Mouse (Mus musculus): ENCODE results near the gene Cs. TPM values are rescaled to one million over a fixed set of nuclear protein-coding genes. Genes with fewer than 3 reads are reported as not detected.
A peak's percentile ranks its signal among the peaks of the same experiment; 100 is the strongest.

Cs gene
- polyA plus RNA-seq, 1 experiment from 2014 or later, result 85.4 TPM

- H3K4me3 ChIP-seq (ENCODE audit: low read depth, low read length), result no peak overlapping the region
- no peaks in the 10 kb centered on the region for H3K9me3 ChIP-seq (ENCODE audit: low read length)
- 56% methylated on average over 2 of the region's 2 CpGs for whole genome bisulfite sequencing
- H3K27me3 ChIP-seq (replicated peaks; ENCODE audit: insufficient read depth, low read length), result no peaks in the 10 kb centered on the region
- H3K27ac ChIP-seq (ENCODE audit: low read length), result no peak overlapping the region
- no peak for ATAC-seq
- no peak for TF ChIP-seq EP300 (IDR thresholded peaks at IDR 0.05)
- TF ChIP-seq CTCF (IDR thresholded peaks at IDR 0.05), result no peak
- H3K4me1 ChIP-seq (ENCODE audit: insufficient read depth, low read depth, low read length), result peaks cover 5% of the 10 kb centered on the region; the same call in 1 of the 2 replicates
- DNase-seq (ENCODE audit: low spot score), result no peak
- no peaks in the 10 kb centered on the region for H3K36me3 ChIP-seq (ENCODE audit: insufficient read depth, low read length)
- H3K4me2 ChIP-seq (replicated peaks; ENCODE audit: low read depth, low read length), result no peak overlapping the region
- no peak overlapping the region for H3K9ac ChIP-seq (replicated peaks; ENCODE audit: low read depth)
These were observed 1.4 kb downstream of the Cs start for GRCm38 (mm10) chr10:128338948-128339347.

DNA sequence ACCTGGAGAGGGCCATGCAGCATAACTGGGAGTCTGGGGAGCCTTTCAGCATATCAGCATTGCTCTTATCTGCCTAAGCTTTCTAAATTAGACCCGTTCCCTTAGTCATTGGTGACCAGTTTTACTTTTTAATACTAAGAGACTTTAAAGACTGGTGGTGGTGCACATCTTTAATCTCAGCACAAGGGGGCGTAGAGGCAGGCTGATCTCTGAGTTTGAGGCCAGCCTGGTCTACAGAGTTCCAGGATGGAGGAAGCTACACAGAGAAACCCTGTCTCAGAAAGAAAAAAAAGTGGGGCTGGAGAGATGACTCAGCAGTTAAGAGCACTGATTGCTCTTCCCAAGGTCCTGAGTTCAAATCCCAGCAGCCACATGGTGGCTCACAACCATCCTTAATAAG, 2.7 kb downstream of the Cs start:
- H3K27me3 ChIP-seq (replicated peaks; ENCODE audit: insufficient read depth, low read length), result no peaks in the 10 kb centered on the region
- no peak overlapping the region for H3K4me2 ChIP-seq (replicated peaks; ENCODE audit: low read depth, low read length)
- 69% methylated on average over 2 of the region's 2 CpGs for WGBS
- TF ChIP-seq EP300 (IDR thresholded peaks at IDR 0.05), result no peak
- TF ChIP-seq CTCF (IDR thresholded peaks at IDR 0.05), result peak; percentile 58
- H3K27ac ChIP-seq (ENCODE audit: low read length), result no peak overlapping the region
- no peak for ATAC-seq
- no peaks in the 10 kb centered on the region for H3K36me3 ChIP-seq (ENCODE audit: insufficient read depth, low read length)
- no peak overlapping the region for H3K9ac ChIP-seq (replicated peaks; ENCODE audit: low read depth)
- peaks cover 5% of the 10 kb centered on the region; the same call in 1 of the 2 replicates for H3K4me1 ChIP-seq (ENCODE audit: insufficient read depth, low read depth, low read length)
- H3K9me3 ChIP-seq (ENCODE audit: low read length), result no peaks in the 10 kb centered on the region
- H3K4me3 ChIP-seq (ENCODE audit: low read depth, low read length), result no peak overlapping the region
- DNase-seq (ENCODE audit: low spot score), result peak; percentile 22

- H3K4me1 ChIP-seq (ENCODE audit: insufficient read depth, low read depth, low read length), result peaks cover 2% of the 10 kb centered on the region; the same call in 1 of the 2 replicates
- H3K27ac ChIP-seq (ENCODE audit: low read length), result no peak overlapping the region
- WGBS, result 72% methylated on average over 1 of the region's 1 CpGs
- H3K9ac ChIP-seq (replicated peaks; ENCODE audit: low read depth), result no peak overlapping the region
- ATAC-seq (no peak), DNase-seq (ENCODE audit: low spot score) (no peak)
- no peaks in the 10 kb centered on the region for H3K27me3 ChIP-seq (replicated peaks; ENCODE audit: insufficient read depth, low read length)
- H3K4me2 ChIP-seq (replicated peaks; ENCODE audit: low read depth, low read length), result no peak overlapping the region
- TF ChIP-seq CTCF (IDR thresholded peaks at IDR 0.05), result no peak
- no peak for TF ChIP-seq EP300 (IDR thresholded peaks at IDR 0.05)
- no peaks in the 10 kb centered on the region for H3K9me3 ChIP-seq (ENCODE audit: low read length)
- no peak overlapping the region for H3K4me3 ChIP-seq (ENCODE audit: low read depth, low read length)
- H3K36me3 ChIP-seq (ENCODE audit: insufficient read depth, low read length), result no peaks in the 10 kb centered on the region
These were observed 5.9 kb downstream of the Cs start for GRCm38 (mm10) chr10:128343436-128343835.

GRCm38 (mm10) chr10:128344568-128345275, 7.2 kb downstream of the Cs start:
- TF ChIP-seq EP300 (IDR thresholded peaks at IDR 0.05) (no peak), CTCF (IDR thresholded peaks at IDR 0.05) (no peak)
- Histone ChIP-seq H3K4me1 (ENCODE audit: insufficient read depth, low read depth, low read length) (no peaks in the 10 kb centered on the region), H3K36me3 (ENCODE audit: insufficient read depth, low read length) (no peaks in the 10 kb centered on the region), H3K4me3 (ENCODE audit: low read depth, low read length) (no peak overlapping the region), H3K27ac (ENCODE audit: low read length) (peak overlapping the region; percentile 54), H3K9me3 (ENCODE audit: low read length) (no peaks in the 10 kb centered on the region), H3K4me2 (replicated peaks; ENCODE audit: low read depth, low read length) (peak overlapping the region; percentile 38), H3K27me3 (replicated peaks; ENCODE audit: insufficient read depth, low read length) (no peaks in the 10 kb centered on the region), H3K9ac (replicated peaks; ENCODE audit: low read depth) (no peak overlapping the region)
- ATAC-seq (peak; percentile 92), DNase-seq (ENCODE audit: low spot score) (peak; percentile 95)
- 9% methylated on average over 7 of the region's 7 CpGs for WGBS

- no peak overlapping the region for H3K4me2 ChIP-seq (replicated peaks; ENCODE audit: low read depth, low read length)
- no peaks in the 10 kb centered on the region for H3K27me3 ChIP-seq (replicated peaks; ENCODE audit: insufficient read depth, low read length)
- H3K4me1 ChIP-seq (ENCODE audit: insufficient read depth, low read depth, low read length), result no peaks in the 10 kb centered on the region
- H3K9me3 ChIP-seq (ENCODE audit: low read length), result no peaks in the 10 kb centered on the region
- H3K4me3 ChIP-seq (ENCODE audit: low read depth, low read length), result no peak overlapping the region
- TF ChIP-seq CTCF (IDR thresholded peaks at IDR 0.05), result no peak
- ATAC-seq (no peak), DNase-seq (ENCODE audit: low spot score) (no peak)
- H3K27ac ChIP-seq (ENCODE audit: low read length), result no peak overlapping the region
- H3K9ac ChIP-seq (replicated peaks; ENCODE audit: low read depth), result no peak overlapping the region
- 85% methylated on average over 8 of the region's 8 CpGs for WGBS
- H3K36me3 ChIP-seq (ENCODE audit: insufficient read depth, low read length), result peaks cover 19% of the 10 kb centered on the region; the same call in 1 of the 2 replicates
These were observed 10.0 kb downstream of the Cs start for GRCm38 (mm10) chr10:128347541-128347940.

- H3K36me3 ChIP-seq (ENCODE audit: insufficient read depth, low read length), result peaks cover 36% of the 10 kb centered on the region
- ATAC-seq, result peak; percentile 49; the same call in 1 of the 2 replicates
- no peak overlapping the region for H3K4me3 ChIP-seq (ENCODE audit: low read depth, low read length)
- H3K4me2 ChIP-seq (replicated peaks; ENCODE audit: low read depth, low read length), result no peak overlapping the region
- no peak overlapping the region for H3K27ac ChIP-seq (ENCODE audit: low read length)
- no peaks in the 10 kb centered on the region for H3K27me3 ChIP-seq (replicated peaks; ENCODE audit: insufficient read depth, low read length)
- no peaks in the 10 kb centered on the region for H3K4me1 ChIP-seq (ENCODE audit: insufficient read depth, low read depth, low read length)
- DNase-seq (ENCODE audit: low spot score), result peak; percentile 74
- no peaks in the 10 kb centered on the region for H3K9me3 ChIP-seq (ENCODE audit: low read length)
- peak; percentile 80 for TF ChIP-seq CTCF (IDR thresholded peaks at IDR 0.05)
- TF ChIP-seq EP300 (IDR thresholded peaks at IDR 0.05), result no peak
- WGBS, result 36% methylated on average over 2 of the region's 2 CpGs
- no peak overlapping the region for H3K9ac ChIP-seq (replicated peaks; ENCODE audit: low read depth)
These were observed 21.3 kb downstream of the Cs start for GRCm38 (mm10) chr10:128358796-128359195.

Measured in lung, postnatal 0 days (tissue).